Mouse (Mus musculus): ENCODE data around the gene Qdpr. TPM values are rescaled to one million over a fixed set of nuclear protein-coding genes. Genes with fewer than 3 reads are reported as not detected.
A peak's percentile ranks its signal among the peaks of the same experiment; 100 is the strongest.

Qdpr gene
- polyA plus RNA-seq, 1 experiment, result 415 TPM

GRCm38 (mm10) chr5:45494093-45494755, 44.2 kb upstream of the Qdpr start:
- Histone ChIP-seq H3K4me1 (ENCODE audit: control insufficient read depth, insufficient read depth, low read length) (peaks cover 10% of the 10 kb centered on the region; the same call in 1 of the 2 replicates), H3K36me3 (ENCODE audit: control insufficient read depth, insufficient read depth, low read length) (no peaks in the 10 kb centered on the region), H3K4me3 (ENCODE audit: insufficient read depth, low read depth, low read length) (peak overlapping the region; percentile 77), H3K27me3 (replicated peaks; ENCODE audit: control insufficient read depth, insufficient read depth, low read length) (no peaks in the 10 kb centered on the region), H3K27ac (ENCODE audit: insufficient read depth, low read depth, low read length) (peak overlapping the region; percentile 78)
- TF ChIP-seq CTCF (conservative IDR thresholded peaks at IDR 0.05; ENCODE audit: insufficient read depth, insufficient read length, low read depth, low read length) (no peak), POLR2A (IDR thresholded peaks at IDR 0.05; ENCODE audit: low read depth, low read length) (no peak)
- 59% methylated on average over 9 of the region's 9 CpGs for WGBS
- peak; percentile 66 for DNase-seq

GRCm38 (mm10) chr5:45493191-45494092, 43.4 kb upstream of the Qdpr start, which contains the start of gene Lap3:
Gene Lap3, plus strand, starts transcription at chr5:45493374.
- WGBS, result under 1% methylated on average over 78 of the region's 78 CpGs
- TF ChIP-seq POLR2A (IDR thresholded peaks at IDR 0.05; ENCODE audit: low read depth, low read length) (peak; percentile 71), CTCF (conservative IDR thresholded peaks at IDR 0.05; ENCODE audit: insufficient read depth, insufficient read length, low read depth, low read length) (0 out of 2 replicates have a peak, but pooled peaks have one; percentile 11)
- H3K27ac ChIP-seq (ENCODE audit: insufficient read depth, low read depth, low read length), result peak within 1 kb of the TSS; percentile 78
- H3K4me3 ChIP-seq (ENCODE audit: insufficient read depth, low read depth, low read length), result peak within 1 kb of the TSS; percentile 77
- H3K4me1 ChIP-seq (ENCODE audit: control insufficient read depth, insufficient read depth, low read length), result peaks cover 10% of the 10 kb centered on the region; the same call in 1 of the 2 replicates
- DNase-seq, result peak; percentile 100
- H3K27me3 ChIP-seq (replicated peaks; ENCODE audit: control insufficient read depth, insufficient read depth, low read length), result no peaks in the 10 kb centered on the region
- H3K36me3 ChIP-seq (ENCODE audit: control insufficient read depth, insufficient read depth, low read length), result no peaks in the 10 kb centered on the region

- WGBS, result 35% methylated on average over 4 of the region's 4 CpGs
- Histone ChIP-seq H3K27me3 (replicated peaks; ENCODE audit: control insufficient read depth, insufficient read depth, low read length) (no peaks in the 10 kb centered on the region), H3K36me3 (ENCODE audit: control insufficient read depth, insufficient read depth, low read length) (no peaks in the 10 kb centered on the region), H3K4me1 (ENCODE audit: control insufficient read depth, insufficient read depth, low read length) (peaks cover 7% of the 10 kb centered on the region; the same call in 1 of the 2 replicates), H3K4me3 (ENCODE audit: insufficient read depth, low read depth, low read length) (no peak overlapping the region), H3K27ac (ENCODE audit: insufficient read depth, low read depth, low read length) (no peak overlapping the region)
- TF ChIP-seq POLR2A (IDR thresholded peaks at IDR 0.05; ENCODE audit: low read depth, low read length) (no peak), CTCF (conservative IDR thresholded peaks at IDR 0.05; ENCODE audit: insufficient read depth, insufficient read length, low read depth, low read length) (no peak)
- peak; percentile 51 for DNase-seq
Measured at GRCm38 (mm10) chr5:45491776-45492175, 41.7 kb upstream of the Qdpr start.

- no peaks in the 10 kb centered on the region for H3K27me3 ChIP-seq (replicated peaks; ENCODE audit: control insufficient read depth, insufficient read depth, low read length)
- H3K4me3 ChIP-seq (ENCODE audit: insufficient read depth, low read depth, low read length), result no peak overlapping the region
- WGBS, result 68% methylated on average over 1 of the region's 1 CpGs
- TF ChIP-seq POLR2A (IDR thresholded peaks at IDR 0.05; ENCODE audit: low read depth, low read length), result no peak
- TF ChIP-seq CTCF (conservative IDR thresholded peaks at IDR 0.05; ENCODE audit: insufficient read depth, insufficient read length, low read depth, low read length), result no peak
- peaks cover 9% of the 10 kb centered on the region; the same call in 1 of the 2 replicates for H3K4me1 ChIP-seq (ENCODE audit: control insufficient read depth, insufficient read depth, low read length)
- peak; percentile 34 for DNase-seq
- no peak overlapping the region for H3K27ac ChIP-seq (ENCODE audit: insufficient read depth, low read depth, low read length)
- H3K36me3 ChIP-seq (ENCODE audit: control insufficient read depth, insufficient read depth, low read length), result no peaks in the 10 kb centered on the region
Measured at GRCm38 (mm10) chr5:45483654-45484053, 33.6 kb upstream of the Qdpr start.

- Histone ChIP-seq H3K4me3 (ENCODE audit: insufficient read depth, low read depth, low read length) (no peak overlapping the region), H3K27me3 (replicated peaks; ENCODE audit: control insufficient read depth, insufficient read depth, low read length) (no peaks in the 10 kb centered on the region), H3K4me1 (ENCODE audit: control insufficient read depth, insufficient read depth, low read length) (peaks cover 9% of the 10 kb centered on the region; the same call in 1 of the 2 replicates), H3K27ac (ENCODE audit: insufficient read depth, low read depth, low read length) (no peak overlapping the region), H3K36me3 (ENCODE audit: control insufficient read depth, insufficient read depth, low read length) (no peaks in the 10 kb centered on the region)
- WGBS, result 62% methylated on average over 3 of the region's 3 CpGs
- DNase-seq, result no peak
- TF ChIP-seq CTCF (conservative IDR thresholded peaks at IDR 0.05; ENCODE audit: insufficient read depth, insufficient read length, low read depth, low read length), result no peak
- no peak for TF ChIP-seq POLR2A (IDR thresholded peaks at IDR 0.05; ENCODE audit: low read depth, low read length)
Measured at GRCm38 (mm10) chr5:45482607-45483006, 32.6 kb upstream of the Qdpr start.

- WGBS, result 74% methylated on average over 2 of the region's 2 CpGs
- no peak overlapping the region for H3K4me3 ChIP-seq (ENCODE audit: insufficient read depth, low read depth, low read length)
Measured at GRCm38 (mm10) chr5:45481125-45481524, 31.1 kb upstream of the Qdpr start.

More at GRCm38 (mm10) chr5:45481125-45481524, 31.1 kb upstream of the Qdpr start:
- peak; percentile 49 for DNase-seq
- Histone ChIP-seq H3K4me1 (ENCODE audit: control insufficient read depth, insufficient read depth, low read length) (peaks cover 9% of the 10 kb centered on the region; the same call in 1 of the 2 replicates), H3K27ac (ENCODE audit: insufficient read depth, low read depth, low read length) (no peak overlapping the region), H3K27me3 (replicated peaks; ENCODE audit: control insufficient read depth, insufficient read depth, low read length) (no peaks in the 10 kb centered on the region), H3K36me3 (ENCODE audit: control insufficient read depth, insufficient read depth, low read length) (no peaks in the 10 kb centered on the region)
- no peak for TF ChIP-seq CTCF (conservative IDR thresholded peaks at IDR 0.05; ENCODE audit: insufficient read depth, insufficient read length, low read depth, low read length)
- TF ChIP-seq POLR2A (IDR thresholded peaks at IDR 0.05; ENCODE audit: low read depth, low read length), result no peak
